Mouse (Mus musculus) E14TG2a.4 (cell line): ENCODE data around the gene Cbs.
A peak's percentile ranks its signal among the peaks of the same experiment; 100 is the strongest.
"Not testable (repeated sequence)": the region's sequence is repeated elsewhere in the genome, so short reads cannot be mapped to it uniquely, and the experiment has no call there.

Source experiments
- H3K27me3 ChIP-seq: 2 replicates; pipeline ENCODE4 v1.6.1; 2014; ENCODE audit warnings: low read length, control low read depth; ENCODE audit not compliant: insufficient read depth
- H3K36me3 ChIP-seq: 2 replicates; pipeline ENCODE4 v1.6.1; 2014; ENCODE audit warnings: low read length, control low read depth; ENCODE audit not compliant: insufficient read depth
- H3K4me1 ChIP-seq: replicated peaks from 2 replicates; pipeline ENCODE4 v1.6.1; 2014; ENCODE audit warnings: low read depth, low read length, control low read depth
- H3K4me3 ChIP-seq: replicated peaks from 2 replicates; pipeline ENCODE4 v1.5.1; 2014; ENCODE audit warnings: mild to moderate bottlenecking, low read length
- H3K9me3 ChIP-seq: 2 replicates; pipeline ENCODE4 v1.6.1; 2014; ENCODE audit warnings: low read length, control low read depth
- CTCF ChIP-seq: conservative IDR thresholded peaks from 2 replicates; pipeline ENCODE4 v1.5.1; 2014; ENCODE audit warnings: low read length
- NANOG ChIP-seq: IDR thresholded peaks from 2 replicates; pipeline ENCODE4 v1.6.1; 2014; ENCODE audit warnings: borderline replicate concordance, low read length, mixed read lengths
- POU5F1 ChIP-seq: IDR thresholded peaks from 2 replicates; pipeline ENCODE4 v1.6.1; 2014; ENCODE audit warnings: low read length, borderline replicate concordance

Gene Cbs

DNA sequence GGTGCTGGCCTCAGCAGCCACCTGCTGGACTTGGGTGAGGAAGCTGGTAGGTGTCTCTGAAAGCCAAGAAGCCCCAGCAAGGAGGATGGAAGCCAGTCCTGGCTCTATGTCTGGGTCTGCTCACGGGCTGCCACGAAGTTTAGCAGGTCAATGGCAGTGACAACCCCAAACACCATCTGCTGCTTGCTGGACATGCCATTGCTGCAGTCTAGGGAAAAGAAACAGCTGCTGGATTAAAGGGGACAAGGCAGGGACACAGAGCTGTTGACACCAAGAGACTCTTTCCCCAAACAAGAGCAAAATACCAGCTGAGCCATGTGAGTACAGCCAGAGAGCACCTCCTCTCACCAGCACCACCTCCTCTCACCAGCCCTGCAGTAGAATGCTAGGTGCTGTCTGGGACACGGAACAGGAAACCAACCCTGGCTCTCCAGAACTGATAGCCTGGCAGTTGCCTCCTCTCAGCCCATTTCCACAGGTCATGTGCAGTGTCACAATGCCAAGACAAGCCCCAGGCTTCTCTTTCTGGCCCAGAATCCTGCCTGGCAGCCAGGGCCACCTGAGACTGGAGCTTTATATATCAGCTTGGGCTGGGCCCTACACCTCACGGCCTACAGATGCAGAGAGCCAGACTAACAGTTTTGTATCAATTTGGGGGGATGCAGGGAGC, 23.8 kb downstream of the Cbs start:
- Histone ChIP-seq H3K4me1 (no peaks in the 10 kb centered on the region), H3K4me3 (no peak overlapping the region), H3K27me3 (no peaks in the 10 kb centered on the region), H3K36me3 (peaks cover 12% of the 10 kb centered on the region), H3K9me3 (no peaks in the 10 kb centered on the region)
- TF ChIP-seq NANOG (no peak), POU5F1 (no peak), CTCF (no peak)

DNA sequence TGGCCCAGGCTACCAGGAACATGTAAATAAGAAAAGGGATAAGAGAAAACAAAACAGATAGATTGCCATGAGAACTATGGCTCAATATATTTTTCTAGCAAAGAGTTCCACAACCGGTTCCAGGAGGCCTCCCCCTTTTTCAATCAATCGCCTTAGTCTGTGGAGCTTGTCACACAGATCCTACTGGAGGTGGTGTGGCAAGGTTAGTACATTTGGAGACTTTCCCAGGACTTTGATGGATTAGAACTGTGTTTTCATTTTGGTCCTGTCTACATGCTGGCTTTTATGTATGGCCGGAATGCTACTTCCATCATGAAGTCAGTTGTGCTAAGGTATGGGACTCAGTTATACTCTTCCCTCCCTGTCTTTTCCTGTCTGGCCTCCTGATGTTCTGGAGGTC, 27.1 kb downstream of the Cbs start:
- Histone ChIP-seq H3K4me3 (no peak overlapping the region), H3K9me3 (no peaks in the 10 kb centered on the region), H3K27me3 (no peaks in the 10 kb centered on the region), H3K36me3 (peaks cover 35% of the 10 kb centered on the region), H3K4me1 (peaks cover 13% of the 10 kb centered on the region; the same call in 1 of the 2 replicates)
- TF ChIP-seq CTCF (no peak), POU5F1 (no peak), NANOG (no peak)

DNA sequence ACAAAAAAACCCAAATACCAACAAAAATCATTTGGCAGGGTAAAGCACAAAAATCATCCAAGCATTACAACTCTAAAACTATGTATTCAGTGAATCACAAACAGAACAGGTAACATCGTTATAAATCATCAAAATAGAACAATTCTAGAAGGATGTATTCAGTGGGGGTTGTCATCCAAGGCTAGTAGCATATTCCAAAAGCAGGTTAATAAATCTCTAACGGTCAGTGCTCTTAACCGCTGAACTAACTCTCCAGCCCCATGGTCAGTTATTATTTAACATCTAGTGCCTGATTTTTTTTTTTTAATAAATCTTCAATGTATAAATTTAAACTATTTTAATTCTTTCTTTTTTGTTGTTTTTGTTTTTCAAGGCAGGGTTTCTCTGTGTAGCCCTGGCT, 27.9 kb downstream of the Cbs start:
- H3K4me3 ChIP-seq = not testable (repeated sequence)
- H3K4me1 ChIP-seq = peaks cover 18% of the 10 kb centered on the region
- peaks cover 42% of the 10 kb centered on the region for H3K36me3 ChIP-seq

GRCm38 (mm10) chr17:31607256-31607951, 29.6 kb downstream of the Cbs start:
- TF ChIP-seq POU5F1 (no peak), NANOG (no peak), CTCF (no peak)
- Histone ChIP-seq H3K9me3 (no peaks in the 10 kb centered on the region), H3K36me3 (peaks cover 59% of the 10 kb centered on the region), H3K4me1 (peaks cover 18% of the 10 kb centered on the region), H3K27me3 (no peaks in the 10 kb centered on the region), H3K4me3 (no peak overlapping the region)

More for the DNA sequence above, 27.9 kb downstream of the Cbs start:
- not testable (repeated sequence) for H3K9me3 ChIP-seq, H3K27me3 ChIP-seq

DNA sequence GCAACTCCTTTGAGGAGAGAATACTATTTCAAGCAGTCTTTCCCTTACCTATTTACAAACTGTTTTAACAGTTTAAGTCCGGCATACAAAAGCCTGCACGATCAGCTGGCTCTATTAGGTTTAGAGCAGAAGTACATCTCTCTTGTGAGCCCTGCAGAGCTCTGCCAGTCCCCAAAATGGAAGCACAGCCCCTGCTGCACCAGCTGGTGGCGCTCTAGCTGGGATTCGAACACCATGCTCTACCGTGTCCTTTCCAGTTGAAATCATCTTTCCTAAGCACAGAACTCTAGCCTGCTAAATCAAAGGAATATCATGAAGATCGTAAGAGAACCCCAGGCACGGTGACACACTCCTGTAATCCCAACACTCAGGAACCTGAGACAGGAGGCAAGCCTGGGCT, 30.6 kb downstream of the Cbs start:
- no peaks in the 10 kb centered on the region for H3K27me3 ChIP-seq
- no peak for TF ChIP-seq NANOG
- TF ChIP-seq CTCF = peak; percentile 59

DNA sequence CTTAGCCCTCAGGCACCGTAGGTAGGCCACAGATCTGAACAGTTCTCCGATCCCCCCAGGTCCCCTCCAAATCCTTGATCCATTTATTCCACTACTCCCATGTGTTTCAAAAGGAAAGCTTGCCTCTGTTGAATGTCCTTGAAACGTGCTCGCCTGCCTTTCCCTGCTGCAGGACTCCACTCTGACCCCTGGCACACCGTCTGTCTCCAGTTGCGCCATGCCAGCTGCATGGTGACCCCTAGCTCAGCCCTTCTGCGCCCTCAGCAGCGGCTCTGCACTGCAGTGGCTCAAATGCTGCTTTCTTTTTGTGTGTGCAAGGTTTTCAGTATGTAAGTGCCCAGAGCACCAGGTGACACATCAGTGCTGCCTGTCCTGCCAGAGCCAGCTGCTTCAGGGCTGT, 38.4 kb downstream of the Cbs start:
- Histone ChIP-seq H3K9me3 (no peaks in the 10 kb centered on the region), H3K27me3 (no peaks in the 10 kb centered on the region), H3K36me3 (peaks cover 90% of the 10 kb centered on the region), H3K4me1 (no peaks in the 10 kb centered on the region), H3K4me3 (no peak overlapping the region)
- TF ChIP-seq POU5F1 (no peak), NANOG (no peak), CTCF (no peak)

More for the DNA sequence above, 30.6 kb downstream of the Cbs start:
- Histone ChIP-seq H3K4me3 (no peak overlapping the region), H3K9me3 (no peaks in the 10 kb centered on the region), H3K4me1 (peaks cover 18% of the 10 kb centered on the region), H3K36me3 (peaks cover 68% of the 10 kb centered on the region)

GRCm38 (mm10) chr17:31597957-31598356, 39.1 kb downstream of the Cbs start:
- Histone ChIP-seq H3K27me3 (no peaks in the 10 kb centered on the region), H3K4me3 (no peak overlapping the region), H3K4me1 (no peaks in the 10 kb centered on the region), H3K36me3 (peaks cover 89% of the 10 kb centered on the region), H3K9me3 (no peaks in the 10 kb centered on the region)
- TF ChIP-seq CTCF (no peak), NANOG (no peak), POU5F1 (no peak)

GRCm38 (mm10) chr17:31595077-31595476, 42.0 kb downstream of the Cbs start:
- Histone ChIP-seq H3K4me1 (peaks cover 24% of the 10 kb centered on the region), H3K4me3 (no peak overlapping the region), H3K9me3 (no peaks in the 10 kb centered on the region), H3K27me3 (no peaks in the 10 kb centered on the region), H3K36me3 (peaks cover 90% of the 10 kb centered on the region)
- TF ChIP-seq POU5F1 (no peak), CTCF (no peak), NANOG (no peak)

GRCm38 (mm10) chr17:31594590-31594989, 42.4 kb downstream of the Cbs start:
- peaks cover 29% of the 10 kb centered on the region for H3K4me1 ChIP-seq
- H3K27me3 ChIP-seq = no peaks in the 10 kb centered on the region
- no peaks in the 10 kb centered on the region for H3K9me3 ChIP-seq
- no peak overlapping the region for H3K4me3 ChIP-seq
- no peak for TF ChIP-seq CTCF
- TF ChIP-seq POU5F1 = no peak
- no peak for TF ChIP-seq NANOG
- H3K36me3 ChIP-seq = peaks cover 87% of the 10 kb centered on the region
